Mouse (Mus musculus) G1E (cell line): ENCODE measurements around the gene Col18a1. TPM values are rescaled to one million over a fixed set of nuclear protein-coding genes. Genes with fewer than 3 reads are reported as not detected.

Source experiments
- ATAC-seq: 2 replicates; pipeline ENCODE4 v1.8.0; 2016; ENCODE audit warnings: mild to moderate bottlenecking; ENCODE audit not compliant: insufficient number of reproducible peaks, poor library complexity, low FRiP score, severe bottlenecking; ENCODE audit errors: extremely low read depth
- DNase-seq: peaks from one replicate; pipeline ENCODE4 v3.0.0; 2012; ENCODE audit warnings: low spot score
- H3K27me3 ChIP-seq: 2 replicates; pipeline ENCODE4 v1.6.1; 2012; ENCODE audit warnings: mild to moderate bottlenecking, low read length, inconsistent platforms; ENCODE audit not compliant: insufficient read depth
- H3K36me3 ChIP-seq: replicated peaks from 2 replicates; pipeline ENCODE3; 2012; ENCODE audit warnings: mild to moderate bottlenecking, inconsistent platforms
- H3K4me1 ChIP-seq: 2 replicates; pipeline ENCODE4 v1.6.1; 2012; ENCODE audit warnings: low read depth, low read length, inconsistent platforms, mixed read lengths; ENCODE audit not compliant: insufficient read depth
- H3K4me3 ChIP-seq: 2 replicates; pipeline ENCODE4 v1.5.1; 2012; ENCODE audit warnings: low read depth, mild to moderate bottlenecking, inconsistent platforms, low read length, moderate library complexity, mixed read lengths
- H3K9me3 ChIP-seq: replicated peaks from 2 replicates; pipeline ENCODE4 v1.6.1; 2012; ENCODE audit warnings: inconsistent platforms
- CTCF ChIP-seq: IDR thresholded peaks from 2 replicates; pipeline ENCODE4 v1.5.1; 2012; ENCODE audit warnings: low read depth, low read length, inconsistent platforms, mixed read lengths
- GATA1 ChIP-seq: IDR thresholded peaks from 2 replicates; pipeline ENCODE4 v1.6.1; 2012; ENCODE audit warnings: borderline replicate concordance, low read length, inconsistent platforms, mixed read lengths
- GATA2 ChIP-seq: IDR thresholded peaks from 2 replicates; pipeline ENCODE4 v1.6.1; 2012; ENCODE audit warnings: low read depth, low read length, inconsistent platforms, borderline replicate concordance
- POLR2AphosphoS5 ChIP-seq: IDR thresholded peaks from 2 replicates; pipeline ENCODE4 v1.6.1; 2012; ENCODE audit warnings: low read depth, low read length, inconsistent platforms; ENCODE audit not compliant: insufficient replicate concordance
- TAL1 ChIP-seq: conservative IDR thresholded peaks from 2 replicates; pipeline ENCODE4 v1.6.1; 2012; ENCODE audit warnings: low read depth, low read length, inconsistent platforms, mixed read lengths
- polyA plus RNA-seq: library from polyadenylated mRNA; stranded (reverse); fragments of >175 nt; gene quantifications from 2 replicates; pipeline ENCODE4 v1.2.3, GENCODE M21; 2012
- total RNA-seq, 2 experiments: library from RNA; stranded (forward) in 1 of 2; stranded (reverse) in 1 of 2; fragments of 200-1000 nt in 1 of 2; fragments of >200 nt in 1 of 2; fragmentation: Nextera tagmentation in 1 of 2; gene quantifications; 2 replicates each; pipeline ENCODE4 v1.2.3; 2014 to 2017

Gene Col18a1
- total and polyA plus RNA-seq, 3 experiments = 33.0 to 145 (median 45.1) TPM

DNA sequence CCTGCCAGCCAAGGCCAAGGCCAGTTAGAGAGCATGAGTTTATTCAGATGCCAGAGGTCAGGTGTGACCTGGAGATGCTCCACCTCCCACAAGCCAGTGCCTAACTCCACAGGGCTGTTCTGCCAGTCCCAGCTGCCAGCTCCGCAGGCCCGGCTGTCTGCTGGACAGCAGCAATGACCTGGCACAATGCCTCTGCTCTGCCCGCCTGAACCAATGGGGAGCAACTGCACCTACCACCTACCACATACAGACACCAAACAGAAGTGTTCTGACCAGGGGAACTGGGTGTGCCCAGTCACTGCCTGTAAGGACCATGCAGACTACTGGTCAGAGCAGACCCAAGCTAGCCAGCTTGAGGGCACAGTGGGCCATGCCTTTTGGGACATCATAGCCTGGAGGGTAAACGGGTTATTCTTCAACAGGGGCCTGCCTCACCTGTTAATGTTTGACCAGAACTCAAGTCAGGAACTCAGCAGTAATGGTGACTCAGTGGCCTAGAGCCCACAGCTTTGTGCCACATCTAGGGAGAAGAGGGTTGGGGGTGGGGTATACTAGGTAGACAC is 19.4 kb downstream of the Col18a1 start:
- peaks cover 67% of the 10 kb centered on the region for H3K4me1 ChIP-seq
- H3K36me3 ChIP-seq = peaks cover 54% of the 10 kb centered on the region

DNA sequence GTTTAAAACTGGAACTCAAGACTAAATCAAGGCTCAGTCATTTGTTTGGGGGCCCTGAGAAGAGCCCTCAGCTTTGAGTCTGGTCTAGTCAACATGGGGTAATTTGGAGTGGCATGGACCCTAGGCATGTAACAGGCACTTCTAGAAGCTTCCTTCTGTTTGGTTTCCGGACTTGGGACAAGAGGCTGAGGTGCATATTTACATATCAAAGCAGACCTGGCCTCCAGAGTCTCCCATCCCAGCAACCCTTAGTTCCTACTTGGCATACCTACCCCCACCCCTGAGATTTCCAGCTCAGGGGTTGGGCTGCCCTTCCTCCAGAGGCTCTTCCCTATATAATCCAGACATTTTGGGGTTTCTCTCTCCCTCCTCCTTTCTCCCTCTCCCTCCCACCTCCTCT is 20.4 kb downstream of the Col18a1 start:
- TF ChIP-seq GATA2 (no peak), GATA1 (no peak), POLR2AphosphoS5 (no peak), TAL1 (no peak), CTCF (no peak)
- peaks cover 50% of the 10 kb centered on the region for H3K36me3 ChIP-seq
- no peak overlapping the region for H3K4me3 ChIP-seq
- peaks cover 57% of the 10 kb centered on the region for H3K4me1 ChIP-seq
- peaks cover 15% of the 10 kb centered on the region; the same call in 1 of the 2 replicates for H3K27me3 ChIP-seq
- DNase-seq (no peak), ATAC-seq (no peak)
- no peaks in the 10 kb centered on the region for H3K9me3 ChIP-seq

More for the DNA sequence above, 19.4 kb downstream of the Col18a1 start:
- DNase-seq (no peak), ATAC-seq (no peak)
- Histone ChIP-seq H3K4me3 (no peak overlapping the region), H3K27me3 (peaks cover 15% of the 10 kb centered on the region; the same call in 1 of the 2 replicates), H3K9me3 (no peaks in the 10 kb centered on the region)
- TF ChIP-seq GATA1 (no peak), POLR2AphosphoS5 (no peak), CTCF (no peak), GATA2 (no peak), TAL1 (no peak)

GRCm38 (mm10) chr10:77144372-77144771 is 22.0 kb downstream of the Col18a1 start:
- Histone ChIP-seq H3K4me3 (no peak overlapping the region; the same call in 1 of the 2 replicates), H3K9me3 (no peaks in the 10 kb centered on the region), H3K36me3 (peaks cover 45% of the 10 kb centered on the region), H3K4me1 (peaks cover 44% of the 10 kb centered on the region), H3K27me3 (peaks cover 11% of the 10 kb centered on the region; the same call in 1 of the 2 replicates)
- DNase-seq = no peak
- no peak for ATAC-seq
- TF ChIP-seq TAL1 = no peak
- TF ChIP-seq GATA2 = no peak
- TF ChIP-seq CTCF = 0 out of 2 replicates have a peak, but pooled peaks have one; percentile 19
- no peak for TF ChIP-seq POLR2AphosphoS5
- TF ChIP-seq GATA1 = no peak

DNA sequence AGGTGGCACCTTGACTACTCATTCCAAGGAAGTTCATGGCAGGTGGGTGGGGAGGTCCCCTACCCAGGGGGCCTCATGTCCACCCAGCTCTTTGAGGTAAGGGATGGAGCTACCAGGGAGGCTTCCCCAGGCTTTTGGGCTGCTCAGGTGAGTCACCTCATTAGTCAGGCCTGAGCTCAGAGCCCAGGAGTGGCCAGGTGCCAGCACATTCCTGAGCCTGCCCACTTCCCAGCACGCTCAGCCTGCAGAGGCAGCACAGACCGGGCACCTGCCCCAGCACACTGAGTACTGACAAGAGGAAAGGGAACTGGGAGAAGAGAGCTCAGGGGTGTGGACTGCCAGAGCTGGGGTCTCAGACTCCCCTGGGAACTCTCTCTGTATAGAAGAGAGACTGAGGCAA is 24.0 kb downstream of the Col18a1 start:
- no peak overlapping the region for H3K4me3 ChIP-seq
- H3K36me3 ChIP-seq = peaks cover 51% of the 10 kb centered on the region
- TF ChIP-seq POLR2AphosphoS5 = no peak
- no peak for TF ChIP-seq CTCF
- no peak for TF ChIP-seq GATA1
- TF ChIP-seq GATA2 = no peak
- ATAC-seq = no peak
- peaks cover 11% of the 10 kb centered on the region; the same call in 1 of the 2 replicates for H3K27me3 ChIP-seq
- DNase-seq = no peak
- no peaks in the 10 kb centered on the region for H3K9me3 ChIP-seq
- peaks cover 57% of the 10 kb centered on the region for H3K4me1 ChIP-seq

DNA sequence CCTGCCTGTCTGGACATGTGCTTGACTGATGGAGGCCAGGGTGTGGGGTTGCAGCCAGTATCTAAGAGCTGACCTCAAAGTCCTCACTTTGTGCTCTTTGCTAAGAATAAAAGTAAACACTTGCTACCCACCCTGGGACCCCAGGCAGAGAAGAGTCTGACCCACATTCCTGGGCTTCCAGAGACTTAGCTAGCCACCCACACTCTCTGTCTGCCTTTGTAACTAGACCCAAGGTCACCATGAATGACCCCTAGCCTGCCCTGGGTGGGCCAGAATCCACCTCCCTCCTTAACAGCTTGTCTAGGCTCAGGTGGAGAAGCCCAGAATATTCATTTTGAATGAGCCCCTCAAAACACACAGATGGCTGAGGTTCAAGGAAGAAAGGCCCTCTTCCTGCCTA is 28.0 kb downstream of the Col18a1 start:
- Histone ChIP-seq H3K9me3 (no peaks in the 10 kb centered on the region), H3K36me3 (peaks cover 42% of the 10 kb centered on the region), H3K4me1 (peaks cover 60% of the 10 kb centered on the region), H3K27me3 (peaks cover 2% of the 10 kb centered on the region; the same call in 1 of the 2 replicates), H3K4me3 (no peak overlapping the region)
- TF ChIP-seq TAL1 = no peak
- no peak for TF ChIP-seq GATA2
- TF ChIP-seq CTCF = no peak
- no peak for TF ChIP-seq GATA1
- no peak for TF ChIP-seq POLR2AphosphoS5
- ATAC-seq (no peak), DNase-seq (no peak)

- Histone ChIP-seq H3K4me3 (peak overlapping the region; percentile 17; the same call in 1 of the 2 replicates), H3K27me3 (no peaks in the 10 kb centered on the region; the same call in 1 of the 2 replicates), H3K4me1 (peaks cover 75% of the 10 kb centered on the region), H3K9me3 (no peaks in the 10 kb centered on the region), H3K36me3 (peaks cover 27% of the 10 kb centered on the region)
- DNase-seq = no peak
- no peak for ATAC-seq
- no peak for TF ChIP-seq CTCF
- TF ChIP-seq GATA1 = no peak
- no peak for TF ChIP-seq TAL1
- no peak for TF ChIP-seq POLR2AphosphoS5
- TF ChIP-seq GATA2 = no peak
Measured at GRCm38 (mm10) chr10:77136205-77136604, 30.1 kb downstream of the Col18a1 start.
